Mouse (Mus musculus): ENCODE data around the gene Nr1i3. TPM values are rescaled to one million over a fixed set of nuclear protein-coding genes. Genes with fewer than 3 reads are reported as not detected.

The Nr1i3 gene
- total RNA-seq, 2 experiments from 2014 or later = not detected

DNA sequence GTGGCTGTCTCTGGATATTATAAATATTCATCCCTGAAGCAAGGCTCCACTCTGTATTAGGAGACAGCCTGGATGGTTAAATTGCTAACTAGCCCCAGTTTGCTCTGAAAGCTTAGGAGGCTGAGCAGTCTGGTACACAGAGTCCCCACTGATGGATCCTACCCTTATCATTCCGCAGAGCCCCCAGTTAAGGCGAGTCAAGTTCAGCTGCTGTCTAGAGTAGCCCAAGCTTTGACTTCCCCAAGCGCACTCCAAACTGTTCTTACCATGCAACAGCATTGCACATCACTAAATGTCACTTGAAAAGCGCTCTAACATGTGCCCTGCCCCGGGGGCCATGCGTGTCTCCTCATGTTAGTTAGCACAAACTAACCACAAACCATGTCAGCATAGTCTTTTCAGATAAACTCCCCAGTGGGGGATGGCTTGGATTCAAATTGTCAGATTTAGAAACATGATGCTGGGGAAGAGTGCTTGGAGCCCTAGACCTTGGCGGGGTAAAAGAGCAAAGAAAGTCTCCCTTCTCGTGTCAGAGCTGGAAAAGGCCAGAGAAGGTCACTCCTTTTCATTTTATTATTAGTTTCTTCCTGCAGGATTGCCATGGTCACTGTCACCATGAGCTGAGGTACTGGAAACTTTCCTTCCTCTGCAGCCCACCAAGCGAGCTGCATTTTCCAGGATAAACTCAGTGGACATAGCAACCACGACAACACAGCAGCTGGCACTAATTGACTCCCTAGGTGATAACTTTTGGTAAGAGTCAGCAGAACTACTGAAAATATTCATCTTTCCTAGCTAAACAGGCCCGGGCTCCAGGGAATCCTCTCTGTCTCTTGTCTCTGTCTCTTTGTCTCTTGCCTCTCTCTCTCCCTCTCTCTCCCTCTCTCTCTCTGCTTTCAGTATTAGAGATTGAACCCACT lies 19.6 kb upstream of the Nr1i3 start:
- DNase-seq (ENCODE audit: extremely low spot score in 1 of 2, low spot score in 2 of 2) = no peak
- intact Hi-C loops (cut with DNase I) = no loop called here

DNA sequence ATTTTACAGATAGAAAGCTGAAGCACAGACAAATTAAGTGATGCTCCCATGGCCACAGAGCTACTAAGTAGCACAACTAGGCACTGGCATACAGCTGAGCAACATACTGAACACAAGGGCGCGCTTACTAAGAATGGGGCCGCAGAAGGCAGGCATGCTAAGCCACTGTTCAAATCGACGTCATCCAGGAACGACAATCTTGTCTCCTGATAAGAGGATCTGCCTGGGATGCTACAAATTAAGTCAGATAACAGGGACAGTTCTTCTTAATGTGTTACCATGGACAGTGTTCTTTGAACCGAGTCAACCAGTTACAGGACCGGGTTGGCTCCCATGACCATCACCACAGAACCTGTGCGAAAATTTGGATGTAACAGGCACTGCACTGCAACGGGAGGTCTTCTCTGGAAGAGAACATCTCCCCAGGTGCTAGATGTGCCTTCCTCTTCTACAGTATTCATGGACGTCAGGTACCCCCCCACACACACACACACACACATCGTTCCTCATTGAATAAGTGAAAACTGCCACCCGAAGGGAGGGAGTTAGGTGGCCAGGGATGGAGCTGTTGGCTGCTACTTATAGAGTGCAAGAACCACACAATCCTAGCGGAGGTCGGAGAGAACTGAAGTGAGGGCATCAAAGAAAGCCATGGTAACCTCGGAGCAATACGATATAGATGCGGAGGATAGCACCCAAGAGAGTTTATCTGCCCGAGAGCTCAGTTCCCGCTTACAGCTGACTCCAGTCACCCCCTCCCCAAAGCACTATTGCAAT lies 18.5 kb upstream of the Nr1i3 start:
- DNase-seq (ENCODE audit: extremely low spot score in 1 of 2, low spot score in 2 of 2) = no peak
- intact Hi-C loops (cut with DNase I) = no loop called here

DNA sequence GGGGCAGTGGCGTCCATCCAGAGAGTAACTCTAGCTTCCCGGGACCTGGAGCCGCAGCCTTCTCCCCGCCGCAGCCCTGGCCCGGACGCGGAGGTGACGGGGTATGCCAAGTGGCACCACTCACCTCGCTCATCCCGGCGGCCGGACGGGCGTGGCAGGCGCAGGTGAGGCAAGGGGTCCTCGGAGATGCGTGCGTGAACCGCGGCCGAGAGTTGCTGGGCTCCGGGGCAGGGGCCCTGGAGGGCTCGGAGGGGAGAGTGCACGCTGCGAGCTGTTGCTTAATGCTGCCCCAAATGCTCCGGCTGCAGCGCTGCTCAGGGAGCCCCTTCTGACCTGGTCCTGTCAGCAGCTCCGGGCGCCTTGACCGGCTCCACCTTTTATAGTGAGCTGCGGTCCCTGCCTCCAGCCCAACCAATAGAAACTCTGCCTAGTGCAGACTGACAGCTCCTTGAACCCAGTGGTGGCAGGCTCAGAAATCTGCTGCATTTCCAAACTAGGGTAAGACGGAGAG lies 17.8 kb upstream of the Nr1i3 start, which contains the start of gene Pcp4l1:
Gene Pcp4l1, minus strand, starts transcription at position 382 of the 511 bp plus-strand sequence.
- DNase-seq (ENCODE audit: extremely low spot score in 1 of 2, low spot score in 2 of 2) = peak; percentile 51 to 71
- intact Hi-C loops (cut with DNase I) = no loop called here

DNA sequence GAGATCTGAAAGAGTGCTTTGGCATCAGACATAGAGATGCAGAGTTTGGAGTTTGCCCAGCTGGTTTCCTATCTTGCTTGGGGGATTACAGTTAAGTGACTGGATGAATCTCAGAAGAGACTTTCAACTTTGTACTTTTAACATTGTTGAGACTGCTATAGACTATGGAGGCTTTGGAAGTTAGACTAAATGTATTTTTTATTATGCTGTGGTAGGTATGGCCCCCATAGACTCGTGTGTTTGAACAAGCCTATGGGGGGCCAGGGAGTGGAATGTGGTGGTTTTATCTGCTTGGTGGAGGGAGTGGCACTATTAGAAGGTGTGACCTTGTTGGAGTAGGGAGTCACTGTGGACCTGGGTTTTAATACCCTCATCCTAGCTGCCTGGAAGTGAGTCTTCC lies 14.2 kb upstream of the Nr1i3 start:
- intact Hi-C loops (cut with DNase I) = no loop called here
- no peak for DNase-seq (ENCODE audit: extremely low spot score in 1 of 2, low spot score in 2 of 2)

DNA sequence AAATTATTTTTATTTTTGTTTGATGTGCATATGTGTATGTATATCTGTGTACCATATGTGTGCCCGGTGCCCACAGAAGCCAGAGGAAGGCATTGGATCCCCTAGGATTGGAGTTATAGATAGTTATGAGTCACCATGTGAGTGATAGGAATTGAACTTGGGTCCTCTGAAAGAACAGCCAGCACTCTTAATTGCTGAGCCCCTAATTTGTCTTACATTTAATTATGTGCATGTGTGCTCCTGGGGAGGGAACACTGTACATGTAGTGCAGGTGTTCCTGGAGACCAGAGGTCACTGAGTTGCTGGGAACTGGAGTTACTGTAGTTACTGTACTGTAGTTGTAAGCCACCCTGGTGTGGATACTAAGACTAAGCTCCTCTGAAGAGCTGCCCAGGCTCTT lies 13.0 kb upstream of the Nr1i3 start:
- intact Hi-C loops (cut with DNase I) = no loop called here
- no peak for DNase-seq (ENCODE audit: extremely low spot score in 1 of 2, low spot score in 2 of 2)

DNA sequence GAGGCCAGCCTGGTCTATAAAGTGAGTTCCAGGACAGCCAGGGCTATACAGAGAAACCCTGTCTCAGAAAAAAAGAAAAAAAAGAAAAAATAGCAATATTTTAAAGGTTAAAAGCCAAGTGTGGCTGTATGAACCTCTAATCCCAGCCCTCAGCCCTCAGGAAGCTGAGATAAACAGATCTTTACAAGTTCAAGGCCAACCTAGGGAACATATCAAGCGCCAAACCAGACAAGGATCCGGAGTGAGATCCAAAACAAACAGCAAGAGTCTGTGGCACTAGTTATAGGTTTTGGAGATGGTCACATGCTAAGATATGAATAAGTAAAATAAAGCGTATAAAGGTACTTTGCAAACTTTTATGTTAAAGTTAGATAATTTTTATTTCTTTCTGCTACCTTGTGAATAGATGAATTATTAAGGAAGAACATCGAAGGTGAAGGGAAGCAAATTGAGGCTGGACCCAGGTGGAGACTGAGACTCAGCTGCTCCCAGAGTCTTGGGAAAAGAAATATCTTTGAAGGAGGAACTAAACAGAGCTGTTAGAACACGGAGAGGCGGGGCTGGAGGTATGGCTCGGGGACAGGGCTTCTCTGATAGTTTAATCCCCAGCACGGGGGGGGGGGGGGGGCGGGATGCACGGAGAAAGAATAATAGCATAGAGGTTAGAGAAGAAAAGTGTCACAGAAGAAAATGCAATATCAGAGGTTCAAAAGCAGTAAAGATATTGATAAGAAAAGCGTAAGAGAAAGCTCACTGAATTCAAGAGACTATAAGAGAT lies 10.1 kb upstream of the Nr1i3 start:
- DNase-seq (ENCODE audit: extremely low spot score in 1 of 2, low spot score in 2 of 2) = no peak
- intact Hi-C loops (cut with DNase I) = no loop called here

DNA sequence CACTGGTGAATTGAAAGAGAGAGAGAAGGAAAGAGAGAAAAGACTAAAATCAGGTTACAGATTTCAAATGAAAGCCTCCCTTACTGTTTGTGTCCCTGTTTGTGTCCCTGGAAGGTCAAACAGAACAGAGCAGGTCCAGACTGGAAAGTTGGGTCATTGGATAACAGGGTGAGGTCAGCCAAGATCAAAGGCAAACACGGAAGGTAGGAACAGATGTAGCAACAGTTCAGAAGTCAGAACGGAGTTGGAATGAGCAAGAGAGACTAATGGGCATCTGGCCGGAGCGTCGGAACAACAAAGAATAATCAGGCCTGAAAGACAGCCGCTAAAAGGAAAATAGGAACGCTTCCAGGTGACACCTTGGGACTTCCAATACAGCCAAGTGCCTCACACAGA lies 9.5 kb upstream of the Nr1i3 start:
- no peak for DNase-seq (ENCODE audit: extremely low spot score in 1 of 2, low spot score in 2 of 2)
- intact Hi-C loops (cut with DNase I) = no loop called here

DNA sequence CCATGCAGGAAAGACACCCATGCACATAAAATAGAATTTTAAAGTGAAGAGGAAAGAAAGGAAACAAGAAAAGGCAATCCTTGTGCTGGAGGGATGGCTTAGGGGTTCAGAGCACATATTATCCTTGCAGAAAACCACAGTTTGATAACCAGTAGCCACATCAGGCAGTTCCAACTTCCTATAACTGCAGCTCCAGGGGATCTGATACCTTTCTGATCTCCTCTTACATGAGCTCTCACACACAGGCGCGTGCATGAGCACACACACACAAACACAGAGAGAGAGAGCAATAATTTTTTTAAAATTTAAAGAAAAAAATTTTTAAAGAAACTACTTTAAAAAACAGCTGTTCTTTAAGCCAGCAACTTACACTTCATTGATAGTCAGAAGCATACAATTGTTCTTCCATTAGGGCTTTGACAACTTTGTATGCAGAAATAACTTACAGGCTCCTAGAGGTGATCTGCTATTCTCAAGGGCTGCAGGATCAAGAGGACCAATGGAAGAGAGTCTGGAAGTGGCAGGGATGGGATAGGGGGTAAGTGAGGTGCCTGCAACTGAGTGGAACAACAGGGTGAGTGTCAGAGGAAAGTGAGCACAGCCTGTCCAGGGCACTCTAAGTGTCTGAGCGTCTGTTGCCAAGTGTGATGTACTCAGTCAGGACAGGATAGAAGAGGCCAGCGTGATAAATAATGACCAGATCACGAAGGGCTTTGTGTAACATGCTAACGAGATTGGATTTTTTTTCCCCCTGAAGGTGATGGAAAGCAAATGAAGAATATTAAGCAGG lies 7.9 kb upstream of the Nr1i3 start:
- intact Hi-C loops (cut with DNase I) = no loop called here
- DNase-seq (ENCODE audit: extremely low spot score in 1 of 2, low spot score in 2 of 2) = no peak

DNA sequence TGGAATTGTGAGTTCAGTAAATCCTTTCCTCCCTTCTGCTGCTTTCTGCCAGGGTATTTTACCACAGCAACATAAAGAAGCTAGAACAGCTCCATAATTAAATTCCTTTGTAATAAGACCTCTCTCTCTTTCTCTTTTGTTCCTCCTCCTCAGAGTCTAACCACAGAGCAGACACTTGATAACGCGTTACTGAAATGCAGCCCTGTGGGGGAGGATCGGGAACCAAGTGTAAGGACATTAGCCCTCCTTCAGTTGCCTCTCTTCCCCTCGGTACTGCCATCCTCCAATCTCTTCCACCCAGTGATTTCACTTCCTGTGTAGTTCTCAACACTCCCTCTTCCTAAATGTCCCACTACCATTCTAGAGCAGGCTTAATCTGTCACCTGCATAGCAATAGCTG lies 4.4 kb upstream of the Nr1i3 start:
- no peak for DNase-seq (ENCODE audit: extremely low spot score in 1 of 2, low spot score in 2 of 2)
- intact Hi-C loops (cut with DNase I) = no loop called here

DNA sequence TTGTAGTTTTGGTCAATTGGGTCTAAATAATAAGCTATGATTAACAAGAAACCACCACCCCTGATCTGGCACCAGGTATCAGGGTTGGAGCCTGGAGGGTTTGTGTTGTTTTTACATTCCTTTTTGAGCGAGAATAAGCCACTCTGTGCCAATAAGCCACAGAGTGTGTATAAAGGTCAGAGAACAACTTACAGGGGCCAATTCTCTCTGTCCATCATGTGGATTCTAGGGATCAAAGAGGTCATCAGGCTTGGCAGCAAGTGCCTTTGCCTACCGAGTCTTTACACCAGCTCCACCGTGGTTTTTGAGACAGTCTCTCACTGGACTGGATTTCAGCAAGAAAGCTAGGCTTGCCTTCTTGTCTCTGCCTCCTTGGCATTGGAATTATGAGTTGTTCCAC lies 916 bp upstream of the Nr1i3 start:
- intact Hi-C loops (cut with DNase I) = no loop called here

DNA sequence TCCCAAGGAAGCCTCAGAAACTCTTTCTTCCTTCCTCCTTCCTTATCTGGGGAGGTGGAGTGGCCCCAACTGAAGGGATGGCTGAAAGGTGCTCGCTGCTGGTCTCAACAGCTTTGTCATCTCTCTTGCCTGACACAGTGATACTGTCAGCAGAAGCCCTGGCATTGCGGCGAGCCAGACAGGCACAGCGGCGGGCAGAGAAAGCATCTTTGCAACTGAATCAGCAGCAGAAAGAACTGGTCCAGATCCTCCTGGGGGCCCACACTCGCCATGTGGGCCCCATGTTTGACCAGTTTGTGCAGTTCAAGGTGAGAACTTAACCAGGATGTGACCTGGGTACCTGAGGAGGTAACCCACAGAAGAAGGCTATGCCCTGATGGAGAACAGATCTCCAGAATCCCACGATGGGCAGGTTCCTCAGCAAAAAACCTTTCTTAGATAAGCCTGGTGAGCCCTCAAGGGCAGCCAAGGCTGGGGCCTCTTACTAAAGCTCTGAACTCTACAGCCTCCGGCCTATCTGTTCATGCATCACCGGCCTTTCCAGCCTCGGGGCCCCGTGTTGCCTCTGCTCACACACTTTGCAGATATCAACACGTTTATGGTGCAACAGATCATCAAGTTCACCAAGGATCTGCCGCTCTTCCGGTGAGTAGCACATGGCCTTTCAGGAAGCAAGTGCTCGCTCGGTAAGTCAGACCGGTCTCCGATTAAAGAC lies 2.6 kb downstream of the Nr1i3 start:
- no peak for DNase-seq (ENCODE audit: extremely low spot score in 1 of 2, low spot score in 2 of 2)
- intact Hi-C loops (cut with DNase I) = no loop called here

More for the DNA sequence above, 916 bp upstream of the Nr1i3 start:
- no peak for DNase-seq (ENCODE audit: extremely low spot score in 1 of 2, low spot score in 2 of 2)

DNA sequence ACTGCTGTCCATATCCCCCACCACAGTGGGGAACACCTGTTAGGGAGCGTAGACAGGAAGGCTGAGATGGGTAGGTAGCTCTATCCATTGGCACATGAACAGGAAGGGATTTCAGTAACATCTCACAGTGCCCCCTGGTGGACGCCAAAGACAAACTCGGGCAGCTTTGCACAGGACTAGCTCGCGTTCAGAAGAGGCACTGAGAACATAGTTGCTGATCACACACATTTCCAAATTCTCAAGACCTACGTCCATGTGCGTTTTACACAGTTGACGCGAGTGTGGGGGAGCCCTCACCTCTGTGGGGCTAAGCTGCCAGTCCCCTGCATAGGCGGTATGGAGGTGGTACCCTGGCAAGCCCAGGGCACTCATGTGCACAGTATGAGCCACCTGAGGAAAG lies 7.1 kb downstream of the Nr1i3 start:
- intact Hi-C loops (cut with DNase I) = loop anchor here (2.0 kb wide), 2 partner anchors 56 to 102 kb away; no protein-coding TSS in a partner anchor
- DNase-seq (ENCODE audit: extremely low spot score in 1 of 2, low spot score in 2 of 2) = peak; percentile 87 to 90

DNA sequence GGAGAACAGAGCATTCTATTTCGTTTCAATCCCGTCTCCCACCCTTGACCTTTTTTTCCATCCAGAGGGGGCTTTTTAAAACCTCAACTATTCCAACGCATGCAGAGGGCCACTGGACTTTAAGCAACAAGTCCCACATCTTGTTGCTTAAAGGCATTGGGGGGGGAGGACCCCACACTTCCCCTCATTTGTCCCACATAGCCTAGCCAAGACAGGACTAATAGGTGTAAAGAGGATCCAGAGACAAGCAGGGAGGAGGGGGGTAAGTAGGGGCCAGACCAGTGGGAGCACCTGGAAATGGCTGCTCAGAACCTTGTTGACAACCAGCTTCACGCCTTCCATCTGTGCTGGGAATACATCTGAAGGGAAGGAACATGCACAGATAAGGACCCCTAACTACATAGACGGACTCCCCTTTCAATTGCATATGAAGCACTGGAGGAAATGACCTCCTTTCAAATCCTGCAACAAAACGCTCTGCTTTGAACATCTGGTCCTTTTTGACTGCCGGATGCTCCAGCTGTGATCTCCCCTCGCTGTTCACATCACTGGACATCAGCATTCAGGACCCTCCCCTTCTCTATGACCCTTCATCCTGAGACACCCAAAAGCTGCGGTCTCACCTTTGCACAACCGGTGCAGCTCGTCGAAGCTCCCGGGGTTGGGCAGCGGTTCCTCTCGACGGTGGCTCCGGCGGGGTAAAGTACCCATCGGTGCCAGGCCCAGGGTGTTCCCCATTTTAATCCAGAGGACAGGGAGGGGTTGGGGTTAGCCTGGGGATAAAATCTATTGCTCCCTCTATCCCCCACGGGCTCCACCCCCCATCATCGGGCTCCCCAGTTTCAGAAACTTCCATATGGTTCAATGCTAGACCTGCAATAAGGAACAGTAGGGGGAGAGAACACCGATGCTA lies 7.8 kb downstream of the Nr1i3 start:
- DNase-seq (ENCODE audit: extremely low spot score in 1 of 2, low spot score in 2 of 2) = peak in 1 of 2 experiments; percentile 40
- intact Hi-C loops (cut with DNase I) = loop anchor here (2.0 kb wide), 3 partner anchors 25 to 103 kb away; no protein-coding TSS in a partner anchor

DNA sequence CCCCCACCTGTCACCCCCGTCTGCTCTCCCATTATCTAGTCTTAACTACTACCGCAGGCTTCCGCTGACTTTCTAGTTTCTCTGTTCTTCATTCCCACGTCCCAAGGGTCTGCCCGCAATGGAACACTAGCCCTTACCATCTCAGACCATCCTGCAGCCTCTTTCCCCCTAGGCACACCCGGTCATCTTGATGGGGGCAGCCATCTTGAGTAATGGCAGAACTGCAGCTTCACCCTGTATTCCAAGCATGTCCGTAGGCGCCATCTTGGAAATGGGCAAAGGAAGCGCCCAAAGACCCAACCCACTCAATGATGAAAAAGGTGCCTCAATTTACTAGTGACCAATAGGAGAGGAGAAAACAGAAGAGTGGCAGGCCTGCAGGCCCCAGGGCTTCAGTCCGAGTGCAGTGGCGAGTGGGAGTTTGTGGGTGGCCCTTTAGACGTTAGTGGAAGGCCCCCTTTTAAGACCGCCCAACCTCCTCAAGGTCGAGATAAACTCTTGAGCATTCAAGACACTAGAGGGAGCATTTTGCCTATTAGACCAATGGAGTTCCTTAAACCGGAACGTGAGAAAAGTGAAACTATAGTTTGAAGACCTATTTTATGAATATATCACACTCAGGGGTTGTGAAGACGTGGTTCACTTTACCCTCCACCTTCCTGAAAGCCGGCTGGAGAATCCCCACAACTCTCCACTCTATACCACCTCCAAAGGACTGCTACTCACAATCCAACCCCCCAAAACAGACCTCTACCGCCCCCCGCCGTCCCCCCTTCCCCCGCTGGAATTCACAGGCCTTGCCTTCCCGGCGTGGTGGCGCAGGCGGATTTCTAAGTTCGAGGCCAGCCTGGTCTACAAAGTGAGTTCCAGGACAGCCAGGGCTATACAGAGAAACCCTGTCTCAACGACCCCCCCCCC lies 8.7 kb downstream of the Nr1i3 start, which contains the start of gene Tomm40l:
Gene Tomm40l, minus strand, starts transcription at position 277 of the 918 bp plus-strand sequence.
- intact Hi-C loops (cut with DNase I) = loop anchor here (2.0 kb wide), 1 partner anchor 24 kb away; no protein-coding TSS in a partner anchor
- peak; percentile 94 to 97 for DNase-seq (ENCODE audit: extremely low spot score in 1 of 2, low spot score in 2 of 2)

DNA sequence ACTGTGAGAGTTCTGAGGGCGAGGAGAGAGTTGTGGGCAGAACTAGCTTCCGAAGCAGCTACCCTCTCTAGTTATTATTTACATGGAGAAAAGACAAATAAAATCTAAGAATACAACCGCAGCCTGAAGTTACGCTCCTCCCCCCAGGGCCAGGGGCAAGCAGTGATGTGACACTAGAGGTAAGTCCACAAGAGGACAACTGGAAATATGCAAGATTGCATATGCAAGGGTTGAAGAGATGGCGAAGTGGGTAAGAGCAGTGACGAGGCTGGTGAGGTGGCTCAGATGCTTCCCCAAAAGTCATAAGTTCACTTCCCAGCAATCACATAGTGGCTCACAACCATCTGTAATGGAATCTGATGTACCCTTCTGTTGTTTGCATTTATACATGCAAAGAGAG lies 9.4 kb downstream of the Nr1i3 start:
- intact Hi-C loops (cut with DNase I) = loop anchor here (2.0 kb wide), 1 partner anchor 24 kb away; no protein-coding TSS in a partner anchor
- no peak for DNase-seq (ENCODE audit: extremely low spot score in 1 of 2, low spot score in 2 of 2)
